Mouse (Mus musculus): ENCODE results near the gene Map2.

Gene Map2

GRCm38 (mm10) chr1:66386751-66387452 lies 211.8 kb downstream of the Map2 start:
- DNase-seq (ENCODE audit: low spot score in 2 of 2), result no peak

- no peak for DNase-seq (ENCODE audit: low spot score in 2 of 2)
Measured at GRCm38 (mm10) chr1:66388561-66388960, 213.5 kb downstream of the Map2 start.

GRCm38 (mm10) chr1:66394944-66395637 lies 220.0 kb downstream of the Map2 start:
- no peak for DNase-seq (ENCODE audit: low spot score in 2 of 2)

- DNase-seq (ENCODE audit: low spot score in 2 of 2), result no peak
Measured at GRCm38 (mm10) chr1:66395826-66396225, 220.8 kb downstream of the Map2 start.

- no peak for DNase-seq (ENCODE audit: low spot score in 2 of 2)
Measured at GRCm38 (mm10) chr1:66401902-66402301, 226.8 kb downstream of the Map2 start.

- DNase-seq (ENCODE audit: low spot score in 2 of 2), result no peak
Measured at GRCm38 (mm10) chr1:66407270-66407967, 232.3 kb downstream of the Map2 start.

- DNase-seq (ENCODE audit: low spot score in 2 of 2), result no peak
Measured at GRCm38 (mm10) chr1:66418360-66418759, 243.3 kb downstream of the Map2 start.

GRCm38 (mm10) chr1:66426073-66426472 lies 251.0 kb downstream of the Map2 start:
- no peak for DNase-seq (ENCODE audit: low spot score in 2 of 2)

- DNase-seq (ENCODE audit: low spot score in 2 of 2), result no peak
Measured at GRCm38 (mm10) chr1:66430962-66431361, 255.9 kb downstream of the Map2 start.

- no peak for DNase-seq (ENCODE audit: low spot score in 2 of 2)
Measured at GRCm38 (mm10) chr1:66431472-66431871, 256.4 kb downstream of the Map2 start.

- DNase-seq (ENCODE audit: low spot score in 2 of 2), result no peak
Measured at GRCm38 (mm10) chr1:66438069-66438468, 263.0 kb downstream of the Map2 start.

- no peak for DNase-seq (ENCODE audit: low spot score in 2 of 2)
Measured at GRCm38 (mm10) chr1:66442922-66443321, 267.8 kb downstream of the Map2 start.

- DNase-seq (ENCODE audit: low spot score in 2 of 2), result no peak
Measured at GRCm38 (mm10) chr1:66449471-66449870, 274.4 kb downstream of the Map2 start.

GRCm38 (mm10) chr1:66456580-66456979 lies 281.5 kb downstream of the Map2 start:
- no peak for DNase-seq (ENCODE audit: low spot score in 2 of 2)

- no peak for DNase-seq (ENCODE audit: low spot score in 2 of 2)
Measured at GRCm38 (mm10) chr1:66457747-66458146, 282.7 kb downstream of the Map2 start.

GRCm38 (mm10) chr1:66459394-66459793 lies 284.3 kb downstream of the Map2 start:
- no peak for DNase-seq (ENCODE audit: low spot score in 2 of 2)

GRCm38 (mm10) chr1:66460850-66461249 lies 285.8 kb downstream of the Map2 start:
- no peak for DNase-seq (ENCODE audit: low spot score in 2 of 2)

- peak; percentile 8 to 11 for DNase-seq (ENCODE audit: low spot score in 2 of 2)
Measured at GRCm38 (mm10) chr1:66467821-66468703, 293.0 kb downstream of the Map2 start, which contains the start of gene Unc80. Gene Unc80, plus strand, starts transcription at chr1:66468367.

- no peak for DNase-seq (ENCODE audit: low spot score in 2 of 2)
Measured at GRCm38 (mm10) chr1:66468704-66469020, 293.6 kb downstream of the Map2 start.

- DNase-seq (ENCODE audit: low spot score in 2 of 2), result no peak
Measured at GRCm38 (mm10) chr1:66482751-66483150, 307.7 kb downstream of the Map2 start.
